14 mouse cellular contexts compared by ENCODE assay signal in the genomic region with DNA sequence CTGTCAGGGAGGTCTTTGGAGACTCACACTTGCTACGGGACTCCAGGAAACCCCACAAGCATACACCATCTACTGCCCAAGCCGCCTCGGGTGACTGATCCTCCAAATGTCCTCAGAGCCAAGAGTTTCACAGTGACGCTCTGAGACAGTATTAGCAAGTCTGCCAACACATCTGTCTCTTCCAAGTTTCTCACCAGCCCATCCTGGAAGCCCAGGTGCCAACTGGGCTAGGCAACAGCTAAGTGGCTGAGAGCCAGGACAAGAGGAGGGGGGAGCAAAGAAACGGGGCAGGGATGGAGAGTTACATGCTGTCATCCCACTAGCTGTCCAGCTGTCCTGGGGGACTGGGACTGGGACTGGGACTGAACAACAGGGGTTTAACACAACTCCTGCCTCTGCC. TPM values are rescaled to one million over a fixed set of nuclear protein-coding genes. Genes with fewer than 3 reads are reported as not detected.
A peak's percentile ranks its signal among the peaks of the same experiment; 100 is the strongest.
DNase-seq lines count a peak whose midpoint lies in the region; ATAC-seq lines count a peak whose summit lies in the region.
"Had no signal": no experiment of that assay in that cellular context is flagged by ENCODE, and none has a peak within 500 bp of the region (broad histone marks: within the 10 kb centered on the region; RNA-seq: fewer than 3 reads in every experiment).

No protein-coding gene starts in this region.

- peaks cover 63% of the 10 kb centered on the region for H3K4me1 ChIP-seq in embryonic facial prominence, embryonic 15.5 days

- H3K27me3 ChIP-seq in embryonic facial prominence, embryonic 15.5 days = no peaks in the 10 kb centered on the region
- H3K27me3 ChIP-seq: embryonic facial prominence, embryonic 12.5 days; forebrain, embryonic 12.5 days; kidney, embryonic 15.5 days had no signal

- no peaks in the 10 kb centered on the region for H3K36me3 ChIP-seq in embryonic facial prominence, embryonic 15.5 days
- H3K36me3 ChIP-seq: forebrain, embryonic 12.5 days; midbrain, embryonic 10.5 days had no signal

- H3K9ac ChIP-seq in embryonic facial prominence, embryonic 15.5 days = no peak overlapping the region
- H3K9ac ChIP-seq: embryonic facial prominence, embryonic 12.5 days; forebrain, embryonic 12.5 days; kidney, embryonic 15.5 days; liver, embryonic 14.5 days had no signal

- H3K4me2 ChIP-seq in embryonic facial prominence, embryonic 15.5 days (replicated peaks) = no peak overlapping the region
- H3K4me2 ChIP-seq: embryonic facial prominence, embryonic 12.5 days; forebrain, embryonic 12.5 days; kidney, embryonic 15.5 days had no signal

- intact Hi-C loops in heart, postnatal 14 days (cut with DNase I) = loop anchor here (2.0 to 5.0 kb wide), 2 partner anchors 18 to 35 kb away; no protein-coding TSS in a partner anchor

- H3K27ac ChIP-seq in embryonic facial prominence, embryonic 15.5 days (replicated peaks) = 0 out of 2 replicates have a peak overlapping the region, but pooled peaks have one; percentile 23
- H3K27ac ChIP-seq: embryonic facial prominence, embryonic 12.5 days; forebrain, embryonic 12.5 days; kidney, embryonic 15.5 days; liver, embryonic 14.5 days; midbrain, embryonic 10.5 days had no signal

- DNase-seq in kidney, adult 11 months = peak; percentile 32
- DNase-seq in kidney, postnatal 25 days = no peak
- DNase-seq in adipocyte (ENCODE audit: low spot score) = peak; percentile 68
- DNase-seq in heart, postnatal 14 days = peak; percentile 41 to 59
- DNase-seq in ovary, adult 18-20 months (ENCODE audit: low spot score) = no peak
- DNase-seq in frontal cortex, adult 2 months (ENCODE audit: extremely low spot score in 1 of 2, low spot score in 1 of 2) = no peak
- DNase-seq: adrenal gland, postnatal 10 days; cerebellum, postnatal 25 days had no signal

- no peaks in the 10 kb centered on the region for H3K9me3 ChIP-seq in embryonic facial prominence, embryonic 15.5 days (replicated peaks)
- H3K9me3 ChIP-seq: embryonic facial prominence, embryonic 12.5 days; forebrain, embryonic 12.5 days; kidney, embryonic 15.5 days; midbrain, embryonic 10.5 days had no signal

- WGBS in embryonic facial prominence, embryonic 15.5 days = 65% methylated on average over 5 of the region's 5 CpGs

- no peak for ATAC-seq in embryonic facial prominence, embryonic 15.5 days (ENCODE audit: insufficient number of reproducible peaks, low FRiP score, low TSS enrichment, low read depth)

- no peak overlapping the region for H3K4me3 ChIP-seq in embryonic facial prominence, embryonic 15.5 days (replicated peaks)
- H3K4me3 ChIP-seq: embryonic facial prominence, embryonic 12.5 days; forebrain, embryonic 12.5 days; kidney, embryonic 15.5 days; midbrain, embryonic 10.5 days had no signal

RNA-seq across cellular contexts. Expression of gene Actn1, which starts 13.1 kb away (rescaled TPM):
- 35.6 and 35.7 TPM in 2 replicates for polyA plus RNA-seq in embryonic facial prominence, embryonic 15.5 days (2015; fragmentation: Nextera tagmentation; extraction: Ambion mirVana)
- 10 to 100 TPM; 49.7 to 51.0 TPM for total RNA-seq in heart, postnatal 14 days (2021)
- polyA plus RNA-seq in frontal cortex, adult 2 months (2012; rRNA removed) = 82.7 and 95.8 TPM in 2 replicates

Comparison
In these comparisons a context has a peak if more than half of its experiments do, and no peak if none do; other contexts are left out.
1. DNase-seq: peak in kidney, adult 11 months (single experiment), adipocyte (single experiment) and heart, postnatal 14 days (2 of 2); none in kidney, postnatal 25 days (0 of 2), ovary, adult 18-20 months (single experiment) and frontal cortex, adult 2 months (0 of 2).